Comparison of ENCODE assay signal across 21 mouse cellular contexts in the genomic region with DNA sequence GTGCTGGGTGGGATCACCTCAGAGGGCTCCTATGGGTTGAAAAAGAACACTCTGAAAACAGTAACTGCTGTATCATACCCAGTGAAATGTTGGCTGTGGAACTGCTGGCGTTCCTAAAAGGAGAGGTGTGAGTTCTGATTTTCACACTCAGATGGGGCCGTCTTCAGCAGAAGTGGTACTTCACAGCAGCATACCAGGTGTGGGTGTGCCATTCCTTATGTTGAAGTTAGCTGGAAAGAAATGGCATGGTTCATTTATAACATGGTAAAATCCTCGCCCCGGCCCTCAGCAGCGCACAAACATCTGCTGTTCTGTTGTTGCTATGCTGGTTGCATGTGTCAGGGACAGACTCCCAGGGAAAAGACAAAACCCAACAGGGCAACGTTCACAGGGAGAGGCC. TPM values are rescaled to one million over a fixed set of nuclear protein-coding genes. Genes with fewer than 3 reads are reported as not detected.
"Had no signal": no experiment of that assay in that cellular context is flagged by ENCODE, and none has a peak within 500 bp of the region (broad histone marks: within the 10 kb centered on the region; RNA-seq: fewer than 3 reads in every experiment).

No protein-coding gene starts in this region.

- H3K4me3 ChIP-seq: limb, embryonic 13.5 days; midbrain, embryonic 12.5 days; neural tube, embryonic 13.5 days had no signal

- H3K9me3 ChIP-seq: limb, embryonic 13.5 days; midbrain, embryonic 12.5 days; neural tube, embryonic 13.5 days had no signal

- H3K4me1 ChIP-seq: limb, embryonic 13.5 days; midbrain, embryonic 12.5 days; neural tube, embryonic 13.5 days had no signal

- H3K4me2 ChIP-seq: limb, embryonic 13.5 days; midbrain, embryonic 12.5 days; neural tube, embryonic 13.5 days had no signal

- H3K27me3 ChIP-seq: limb, embryonic 13.5 days; midbrain, embryonic 12.5 days; neural tube, embryonic 13.5 days had no signal

- ATAC-seq: inflammation-experienced regulatory T-cells, adult 6 months; intestine, postnatal 0 days; midbrain, embryonic 16.5 days had no signal

- DNase-seq: kidney, adult 8-10 months; kidney, postnatal 25 days; lung, adult 18-20 months; retina, postnatal 1 day; thymus, adult 18-20 months; thymus, postnatal 14 days had no signal

- H3K9ac ChIP-seq: limb, embryonic 13.5 days; liver, embryonic 14.5 days; midbrain, embryonic 12.5 days; neural tube, embryonic 13.5 days had no signal

- H3K27ac ChIP-seq: limb, embryonic 13.5 days; liver, embryonic 14.5 days; midbrain, embryonic 12.5 days; neural tube, embryonic 13.5 days; stomach, postnatal 0 days had no signal

RNA-seq across cellular contexts. Expression of a gene that starts 28.2 kb away (rescaled TPM):
- total RNA-seq: layer of hippocampus, adult 18-20 months; layer of hippocampus, postnatal 10 days; left cerebral cortex, adult 8-10 months; liver, adult 2 months; megakaryocyte-erythroid progenitor cell, adult 5-6 weeks had no signal
- polyA plus RNA-seq: inflammation-experienced regulatory T-cells, adult 6 months; intestine, postnatal 0 days; kidney, embryonic 16.5 days; limb, embryonic 13.5 days; liver, adult 2 months; liver, embryonic 14.5 days; lung, embryonic 16.5 days; midbrain, embryonic 12.5 days; midbrain, embryonic 16.5 days; neural tube, embryonic 13.5 days; stomach, postnatal 0 days had no signal

RNA-seq across cellular contexts. Expression of a gene that starts 37.6 kb away (rescaled TPM):
- total RNA-seq: layer of hippocampus, adult 18-20 months; layer of hippocampus, postnatal 10 days; left cerebral cortex, adult 8-10 months; liver, adult 2 months; megakaryocyte-erythroid progenitor cell, adult 5-6 weeks had no signal
- polyA plus RNA-seq: inflammation-experienced regulatory T-cells, adult 6 months; intestine, postnatal 0 days; kidney, embryonic 16.5 days; limb, embryonic 13.5 days; liver, adult 2 months; liver, embryonic 14.5 days; lung, embryonic 16.5 days; midbrain, embryonic 12.5 days; midbrain, embryonic 16.5 days; neural tube, embryonic 13.5 days; stomach, postnatal 0 days had no signal

RNA-seq across cellular contexts. Expression of a gene that starts 48.6 kb away (rescaled TPM):
- total RNA-seq: layer of hippocampus, adult 18-20 months; layer of hippocampus, postnatal 10 days; left cerebral cortex, adult 8-10 months; liver, adult 2 months; megakaryocyte-erythroid progenitor cell, adult 5-6 weeks had no signal
- polyA plus RNA-seq: inflammation-experienced regulatory T-cells, adult 6 months; intestine, postnatal 0 days; kidney, embryonic 16.5 days; limb, embryonic 13.5 days; liver, adult 2 months; liver, embryonic 14.5 days; lung, embryonic 16.5 days; midbrain, embryonic 12.5 days; midbrain, embryonic 16.5 days; neural tube, embryonic 13.5 days; stomach, postnatal 0 days had no signal
